Mouse (Mus musculus) thymus, adult 2 months (tissue): Measurements from ENCODE around the gene Xndc1.

Experiments
- CTCF ChIP-seq: fragments of 200-500 bp; IDR thresholded peaks from 2 replicates; pipeline ENCODE4 v1.5.1; 2012; ENCODE audit warnings: mild to moderate bottlenecking, control low read depth, low read length, moderate library complexity, borderline replicate concordance; ENCODE audit not compliant: control insufficient read depth, poor library complexity, insufficient read depth; ENCODE audit errors: extremely low read depth
- POLR2A ChIP-seq: fragments of 200-500 bp; IDR thresholded peaks from 2 replicates; pipeline ENCODE4 v1.6.1; 2012; ENCODE audit warnings: mild to moderate bottlenecking, low read length, control low read depth, moderate library complexity; ENCODE audit not compliant: control insufficient read depth, poor library complexity, insufficient read depth; ENCODE audit errors: extremely low read depth

GRCm38 (mm10) chr7:102037318-102037717 lies 28.0 kb upstream of the Xndc1 start:
- TF ChIP-seq CTCF (no peak), POLR2A (no peak)
